Mouse (Mus musculus): ENCODE data around the gene Krtap5-4.
A peak's percentile ranks its signal among the peaks of the same experiment; 100 is the strongest.

Krtap5-4 gene

DNA sequence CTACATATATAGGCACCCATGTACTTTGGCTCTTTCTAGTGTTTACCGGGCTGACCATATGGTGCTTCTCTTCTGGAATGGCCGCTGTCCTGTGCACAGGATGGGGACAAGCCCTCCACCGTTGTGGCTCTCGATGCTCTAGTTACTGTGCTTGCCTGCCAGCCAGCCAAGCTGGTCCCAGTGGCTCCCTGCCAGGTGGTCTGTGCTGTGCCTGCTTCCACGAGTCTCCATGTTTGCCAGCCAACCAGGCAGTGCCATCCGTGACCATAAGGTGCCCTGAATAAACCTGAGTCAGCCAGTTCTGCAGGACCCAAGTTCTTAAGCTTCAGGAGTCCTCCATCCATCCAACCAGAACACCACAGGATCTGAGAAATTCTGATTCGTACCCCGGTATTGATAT is 31.8 kb downstream of the Krtap5-4 start:
- Histone ChIP-seq H3K27me3 (ENCODE audit: control insufficient read depth, insufficient read depth, low read length, poor library complexity, severe bottlenecking) (no peaks in the 10 kb centered on the region), H3K36me3 (ENCODE audit: control insufficient read depth, insufficient read depth, low read length, poor library complexity, severe bottlenecking) (no peaks in the 10 kb centered on the region)
- DNase-seq (ENCODE audit: low read depth, low spot score), result no peak

DNA sequence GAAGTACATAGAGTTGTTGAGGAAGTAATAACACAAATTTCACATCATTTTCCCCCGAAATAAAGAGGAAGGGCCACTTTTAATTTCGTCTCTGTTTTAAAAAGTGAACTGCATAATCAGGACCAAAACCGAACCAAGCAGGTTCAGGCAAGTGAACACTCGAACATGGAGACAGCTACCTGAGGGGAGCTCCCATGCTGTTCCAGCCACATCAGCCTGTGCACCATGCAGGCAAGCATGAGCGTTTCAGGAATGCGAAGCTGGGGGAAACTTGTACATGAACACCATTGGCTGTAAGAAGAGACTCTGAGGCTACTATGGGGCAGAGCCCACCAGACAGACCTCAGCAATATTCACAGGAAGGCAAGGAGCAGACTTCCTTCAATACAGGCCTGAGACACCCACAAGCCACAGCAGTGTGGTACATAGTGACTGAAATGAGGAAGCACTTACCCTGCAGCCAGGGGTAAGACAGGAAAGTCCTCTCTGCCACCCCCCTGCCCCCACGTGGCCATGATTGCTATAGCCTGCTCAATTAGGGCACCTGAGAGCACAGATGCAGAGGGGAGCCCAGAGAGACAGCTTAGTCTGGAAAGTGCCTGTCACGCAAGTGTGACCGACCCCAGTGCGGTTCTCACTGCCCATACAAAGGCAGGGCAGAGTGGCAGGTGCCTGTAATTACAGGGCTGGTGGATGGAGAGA is 37.1 kb downstream of the Krtap5-4 start:
- Histone ChIP-seq H3K36me3 (ENCODE audit: control insufficient read depth, insufficient read depth, low read length, poor library complexity, severe bottlenecking) (no peaks in the 10 kb centered on the region), H3K27me3 (ENCODE audit: control insufficient read depth, insufficient read depth, low read length, poor library complexity, severe bottlenecking) (no peaks in the 10 kb centered on the region)
- DNase-seq (ENCODE audit: low read depth, low spot score), result peak; percentile 82

DNA sequence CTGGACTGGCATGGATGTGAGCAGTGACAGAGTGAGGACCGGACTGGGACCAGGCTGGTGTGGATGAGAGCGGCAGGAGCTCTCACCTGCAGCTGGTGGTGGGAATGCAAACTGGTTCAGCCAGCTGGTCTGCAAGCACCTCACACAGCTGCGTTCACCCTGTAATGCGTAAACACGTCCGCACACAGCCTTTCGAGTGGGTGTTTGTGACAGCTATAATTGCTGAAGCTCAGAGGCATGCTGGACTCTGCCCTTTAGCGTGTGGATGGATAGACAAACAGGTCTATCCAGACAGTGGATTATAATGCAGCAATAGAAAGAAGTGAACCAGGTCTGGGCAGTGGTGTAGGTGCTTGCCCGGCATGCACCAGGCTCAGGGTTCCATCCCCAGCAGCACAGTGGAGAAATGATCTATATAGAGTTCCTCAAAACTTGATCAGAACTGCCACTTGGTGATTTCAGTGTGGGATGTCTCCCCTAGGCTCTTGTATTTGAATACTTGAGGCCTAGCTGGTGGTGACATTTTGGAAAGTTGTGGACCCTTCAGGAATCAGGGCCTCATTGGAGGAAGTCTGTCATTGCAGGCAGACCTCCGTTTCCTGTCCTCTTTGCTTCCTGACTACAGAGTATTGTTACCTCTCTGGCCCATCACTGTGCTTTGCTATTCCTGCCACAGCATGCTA is 38.4 kb downstream of the Krtap5-4 start:
- Histone ChIP-seq H3K27me3 (ENCODE audit: control insufficient read depth, insufficient read depth, low read length, poor library complexity, severe bottlenecking) (no peaks in the 10 kb centered on the region), H3K36me3 (ENCODE audit: control insufficient read depth, insufficient read depth, low read length, poor library complexity, severe bottlenecking) (no peaks in the 10 kb centered on the region)
- no peak for DNase-seq (ENCODE audit: low read depth, low spot score)

GRCm38 (mm10) chr7:142342247-142342640 is 38.9 kb downstream of the Krtap5-4 start:
- Histone ChIP-seq H3K36me3 (ENCODE audit: control insufficient read depth, insufficient read depth, low read length, poor library complexity, severe bottlenecking) (no peaks in the 10 kb centered on the region), H3K27me3 (ENCODE audit: control insufficient read depth, insufficient read depth, low read length, poor library complexity, severe bottlenecking) (no peaks in the 10 kb centered on the region)
- DNase-seq (ENCODE audit: low read depth, low spot score), result peak; percentile 11

DNA sequence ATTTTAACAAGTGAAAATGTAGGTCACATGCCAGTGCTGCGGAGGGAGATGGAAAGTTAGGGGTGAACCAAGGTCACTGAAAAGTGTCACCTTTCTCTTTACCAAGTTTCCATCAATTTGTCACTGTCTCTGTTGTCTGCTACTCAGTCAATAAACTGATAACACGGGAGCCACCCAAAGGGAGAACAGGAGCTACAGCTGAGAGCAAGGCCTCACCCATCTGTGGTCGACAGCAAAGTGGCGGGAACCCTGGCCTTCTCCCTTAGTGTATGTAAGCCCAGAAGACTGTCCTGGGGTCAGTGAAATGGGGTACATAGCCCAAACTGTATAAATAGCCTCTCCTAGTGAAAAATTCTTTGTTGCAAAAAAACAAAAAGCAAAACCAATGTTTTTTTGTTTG is 44.2 kb downstream of the Krtap5-4 start:
- H3K36me3 ChIP-seq (ENCODE audit: control insufficient read depth, insufficient read depth, low read length, poor library complexity, severe bottlenecking), result no peaks in the 10 kb centered on the region
- H3K27me3 ChIP-seq (ENCODE audit: control insufficient read depth, insufficient read depth, low read length, poor library complexity, severe bottlenecking), result no peaks in the 10 kb centered on the region; the same call in 1 of the 2 replicates
- no peak for DNase-seq (ENCODE audit: low read depth, low spot score)

DNA sequence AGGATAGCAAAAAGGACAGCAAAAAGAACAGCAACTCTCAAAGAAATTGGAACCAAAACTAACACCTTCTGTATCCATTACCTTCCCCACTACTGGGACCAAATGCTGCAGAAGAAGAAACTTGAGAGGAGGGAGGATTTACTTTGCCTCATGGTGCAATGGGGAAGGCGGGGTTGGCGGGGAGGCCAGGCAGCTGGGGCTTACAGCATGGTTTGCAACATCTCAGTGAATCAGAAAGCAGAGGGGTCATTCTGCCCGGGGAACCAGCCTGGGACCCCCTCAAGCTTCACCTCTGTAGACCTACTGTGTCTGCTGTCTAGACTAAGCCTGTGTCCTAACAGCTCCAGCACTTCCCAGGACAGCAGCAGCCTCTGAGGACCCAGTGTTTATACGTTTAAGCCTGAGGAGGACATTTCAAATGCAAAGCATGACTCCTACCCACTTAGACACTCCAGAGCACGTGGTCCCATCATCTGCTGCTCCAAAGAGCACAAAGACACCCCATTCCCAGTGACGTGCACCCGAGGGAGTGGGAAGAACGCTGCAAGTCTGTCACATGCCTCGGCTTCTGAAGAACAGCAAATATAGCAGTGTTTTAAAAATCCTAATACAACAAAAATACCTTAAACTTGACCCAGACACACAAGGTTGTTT is 46.1 kb downstream of the Krtap5-4 start:
- no peaks in the 10 kb centered on the region; the same call in 1 of the 2 replicates for H3K27me3 ChIP-seq (ENCODE audit: control insufficient read depth, insufficient read depth, low read length, poor library complexity, severe bottlenecking)
- DNase-seq (ENCODE audit: low read depth, low spot score), result no peak
- no peaks in the 10 kb centered on the region for H3K36me3 ChIP-seq (ENCODE audit: control insufficient read depth, insufficient read depth, low read length, poor library complexity, severe bottlenecking)

DNA sequence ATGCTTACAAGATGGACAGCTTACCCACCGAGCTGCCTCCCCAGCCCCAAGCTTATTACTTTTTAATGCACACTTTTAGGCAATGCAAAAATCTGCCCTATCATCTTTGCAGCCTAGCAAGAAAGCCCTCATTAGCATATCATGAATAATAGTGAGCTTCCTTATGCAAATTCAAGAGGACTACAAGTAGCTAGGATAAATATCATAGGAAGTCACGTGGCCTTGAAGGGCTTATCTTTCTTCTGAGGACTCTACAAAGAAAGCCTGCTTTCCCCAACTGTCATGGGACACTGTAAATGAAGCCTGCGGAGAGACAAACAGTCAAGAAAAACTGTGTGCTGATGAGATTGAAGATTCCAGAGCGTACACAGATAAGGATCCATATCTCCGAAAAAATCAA is 48.2 kb downstream of the Krtap5-4 start:
- no peaks in the 10 kb centered on the region; the same call in 1 of the 2 replicates for H3K27me3 ChIP-seq (ENCODE audit: control insufficient read depth, insufficient read depth, low read length, poor library complexity, severe bottlenecking)
- DNase-seq (ENCODE audit: low read depth, low spot score), result no peak
- H3K36me3 ChIP-seq (ENCODE audit: control insufficient read depth, insufficient read depth, low read length, poor library complexity, severe bottlenecking), result no peaks in the 10 kb centered on the region

DNA sequence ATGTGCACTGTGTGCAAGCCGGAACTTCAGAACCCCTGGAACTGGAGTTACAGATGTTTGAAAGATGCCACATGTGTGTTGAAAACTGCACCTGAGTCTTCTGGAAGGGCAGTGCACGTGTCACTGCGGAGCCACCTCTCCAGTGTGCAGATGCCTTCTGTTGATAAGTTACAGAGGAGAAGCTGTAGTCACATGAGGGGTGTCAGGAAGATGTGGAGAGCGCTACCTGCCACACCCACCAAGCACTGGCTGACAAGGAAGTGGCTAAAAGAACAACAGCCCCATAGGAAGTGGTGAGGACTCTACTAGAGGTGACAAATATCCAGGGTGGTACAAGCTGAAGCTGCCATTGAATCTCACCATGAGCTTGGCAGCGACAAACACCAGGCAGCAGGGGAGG is 50.5 kb downstream of the Krtap5-4 start:
- DNase-seq (ENCODE audit: low read depth, low spot score), result peak; percentile 41
- no peaks in the 10 kb centered on the region for H3K27me3 ChIP-seq (ENCODE audit: control insufficient read depth, insufficient read depth, low read length, poor library complexity, severe bottlenecking)
- H3K36me3 ChIP-seq (ENCODE audit: control insufficient read depth, insufficient read depth, low read length, poor library complexity, severe bottlenecking), result no peaks in the 10 kb centered on the region

Measured in splenic B cell, adult 2 months (primary cell).